Mouse (Mus musculus): ENCODE data around the gene Vasn. TPM values are rescaled to one million over a fixed set of nuclear protein-coding genes. Genes with fewer than 3 reads are reported as not detected.

Vasn gene
- polyA plus RNA-seq, 1 experiment from 2014 or later, result 18.0 TPM

GRCm38 (mm10) chr16:4627105-4627504 lies 12.6 kb upstream of the Vasn start:
- H3K4me3 ChIP-seq (ENCODE audit: low read depth, low read length), result no peak overlapping the region
- no peak overlapping the region for H3K4me2 ChIP-seq (replicated peaks; ENCODE audit: low read depth, low read length)
- H3K4me1 ChIP-seq (ENCODE audit: insufficient read depth, low read depth, low read length), result peaks cover 7% of the 10 kb centered on the region; the same call in 1 of the 2 replicates
- H3K9me3 ChIP-seq (ENCODE audit: low read length), result no peaks in the 10 kb centered on the region
- H3K9ac ChIP-seq (replicated peaks; ENCODE audit: low read depth), result no peak overlapping the region
- no peak overlapping the region for H3K27ac ChIP-seq (ENCODE audit: low read length)
- H3K27me3 ChIP-seq (replicated peaks; ENCODE audit: insufficient read depth, low read length), result no peaks in the 10 kb centered on the region
- WGBS, result 67% methylated on average over 6 of the region's 6 CpGs
- H3K36me3 ChIP-seq (ENCODE audit: insufficient read depth, low read length), result no peaks in the 10 kb centered on the region
- DNase-seq (ENCODE audit: low spot score) (no peak), ATAC-seq (no peak)
- TF ChIP-seq CTCF (IDR thresholded peaks at IDR 0.05) (no peak), EP300 (IDR thresholded peaks at IDR 0.05) (no peak)

GRCm38 (mm10) chr16:4628898-4629419 lies 10.8 kb upstream of the Vasn start:
- Histone ChIP-seq H3K4me3 (ENCODE audit: low read depth, low read length) (no peak overlapping the region), H3K9ac (replicated peaks; ENCODE audit: low read depth) (no peak overlapping the region; the same call in 1 of the 2 replicates), H3K4me1 (ENCODE audit: insufficient read depth, low read depth, low read length) (peaks cover 2% of the 10 kb centered on the region; the same call in 1 of the 2 replicates), H3K9me3 (ENCODE audit: low read length) (no peaks in the 10 kb centered on the region), H3K4me2 (replicated peaks; ENCODE audit: low read depth, low read length) (no peak overlapping the region), H3K36me3 (ENCODE audit: insufficient read depth, low read length) (no peaks in the 10 kb centered on the region), H3K27ac (ENCODE audit: low read length) (no peak overlapping the region), H3K27me3 (replicated peaks; ENCODE audit: insufficient read depth, low read length) (no peaks in the 10 kb centered on the region)
- 82% methylated on average over 9 of the region's 9 CpGs for WGBS
- TF ChIP-seq EP300 (IDR thresholded peaks at IDR 0.05), result no peak
- no peak for TF ChIP-seq CTCF (IDR thresholded peaks at IDR 0.05)
- ATAC-seq (no peak), DNase-seq (ENCODE audit: low spot score) (no peak)

- H3K27me3 ChIP-seq (replicated peaks; ENCODE audit: insufficient read depth, low read length), result no peaks in the 10 kb centered on the region
- TF ChIP-seq CTCF (IDR thresholded peaks at IDR 0.05), result peak; percentile 99
- no peak for TF ChIP-seq EP300 (IDR thresholded peaks at IDR 0.05)
- no peak overlapping the region for H3K9ac ChIP-seq (replicated peaks; ENCODE audit: low read depth)
- H3K4me3 ChIP-seq (ENCODE audit: low read depth, low read length), result no peak overlapping the region
- peak; percentile 66 for DNase-seq (ENCODE audit: low spot score)
- no peak overlapping the region for H3K4me2 ChIP-seq (replicated peaks; ENCODE audit: low read depth, low read length)
- no peaks in the 10 kb centered on the region for H3K36me3 ChIP-seq (ENCODE audit: insufficient read depth, low read length)
- ATAC-seq, result peak; percentile 52
- H3K4me1 ChIP-seq (ENCODE audit: insufficient read depth, low read depth, low read length), result no peaks in the 10 kb centered on the region
- no peak overlapping the region for H3K27ac ChIP-seq (ENCODE audit: low read length)
- WGBS, result 19% methylated on average over 6 of the region's 6 CpGs
- no peaks in the 10 kb centered on the region for H3K9me3 ChIP-seq (ENCODE audit: low read length)
These were observed 9.8 kb upstream of the Vasn start for GRCm38 (mm10) chr16:4629950-4630349.

GRCm38 (mm10) chr16:4632050-4632449 lies 7.7 kb upstream of the Vasn start:
- TF ChIP-seq CTCF (IDR thresholded peaks at IDR 0.05), result peak; percentile 73
- TF ChIP-seq EP300 (IDR thresholded peaks at IDR 0.05), result no peak
- 41% methylated on average over 7 of the region's 7 CpGs for WGBS
- H3K4me1 ChIP-seq (ENCODE audit: insufficient read depth, low read depth, low read length), result no peaks in the 10 kb centered on the region
- no peak overlapping the region for H3K4me2 ChIP-seq (replicated peaks; ENCODE audit: low read depth, low read length)
- H3K27ac ChIP-seq (ENCODE audit: low read length), result no peak overlapping the region
- H3K27me3 ChIP-seq (replicated peaks; ENCODE audit: insufficient read depth, low read length), result no peaks in the 10 kb centered on the region
- ATAC-seq (peak; percentile 43), DNase-seq (ENCODE audit: low spot score) (peak; percentile 60)
- H3K36me3 ChIP-seq (ENCODE audit: insufficient read depth, low read length), result no peaks in the 10 kb centered on the region
- no peaks in the 10 kb centered on the region for H3K9me3 ChIP-seq (ENCODE audit: low read length)
- H3K9ac ChIP-seq (replicated peaks; ENCODE audit: low read depth), result no peak overlapping the region
- no peak overlapping the region for H3K4me3 ChIP-seq (ENCODE audit: low read depth, low read length)

GRCm38 (mm10) chr16:4633661-4634060 lies 6.1 kb upstream of the Vasn start:
- TF ChIP-seq CTCF (IDR thresholded peaks at IDR 0.05), result no peak
- TF ChIP-seq EP300 (IDR thresholded peaks at IDR 0.05), result no peak
- DNase-seq (ENCODE audit: low spot score) (no peak), ATAC-seq (no peak)
- H3K4me2 ChIP-seq (replicated peaks; ENCODE audit: low read depth, low read length), result no peak overlapping the region
- no peak overlapping the region for H3K9ac ChIP-seq (replicated peaks; ENCODE audit: low read depth)
- H3K36me3 ChIP-seq (ENCODE audit: insufficient read depth, low read length), result no peaks in the 10 kb centered on the region
- WGBS, result 94% methylated on average over 3 of the region's 3 CpGs
- no peaks in the 10 kb centered on the region for H3K27me3 ChIP-seq (replicated peaks; ENCODE audit: insufficient read depth, low read length)
- no peak overlapping the region for H3K27ac ChIP-seq (ENCODE audit: low read length)
- H3K4me3 ChIP-seq (ENCODE audit: low read depth, low read length), result no peak overlapping the region
- H3K4me1 ChIP-seq (ENCODE audit: insufficient read depth, low read depth, low read length), result no peaks in the 10 kb centered on the region
- H3K9me3 ChIP-seq (ENCODE audit: low read length), result no peaks in the 10 kb centered on the region

GRCm38 (mm10) chr16:4634681-4635080 lies 5.1 kb upstream of the Vasn start:
- no peaks in the 10 kb centered on the region for H3K4me1 ChIP-seq (ENCODE audit: insufficient read depth, low read depth, low read length)
- ATAC-seq (no peak), DNase-seq (ENCODE audit: low spot score) (no peak)
- H3K9me3 ChIP-seq (ENCODE audit: low read length), result no peaks in the 10 kb centered on the region
- 83% methylated on average over 9 of the region's 9 CpGs for WGBS
- no peak for TF ChIP-seq EP300 (IDR thresholded peaks at IDR 0.05)
- no peak for TF ChIP-seq CTCF (IDR thresholded peaks at IDR 0.05)
- no peak overlapping the region for H3K4me3 ChIP-seq (ENCODE audit: low read depth, low read length)
- H3K9ac ChIP-seq (replicated peaks; ENCODE audit: low read depth), result no peak overlapping the region
- H3K36me3 ChIP-seq (ENCODE audit: insufficient read depth, low read length), result no peaks in the 10 kb centered on the region
- H3K27me3 ChIP-seq (replicated peaks; ENCODE audit: insufficient read depth, low read length), result no peaks in the 10 kb centered on the region
- H3K4me2 ChIP-seq (replicated peaks; ENCODE audit: low read depth, low read length), result no peak overlapping the region
- H3K27ac ChIP-seq (ENCODE audit: low read length), result no peak overlapping the region

- Histone ChIP-seq H3K4me1 (ENCODE audit: insufficient read depth, low read depth, low read length) (peaks cover 2% of the 10 kb centered on the region; the same call in 1 of the 2 replicates), H3K9ac (replicated peaks; ENCODE audit: low read depth) (no peak overlapping the region), H3K4me2 (replicated peaks; ENCODE audit: low read depth, low read length) (no peak overlapping the region), H3K9me3 (ENCODE audit: low read length) (no peaks in the 10 kb centered on the region), H3K27me3 (replicated peaks; ENCODE audit: insufficient read depth, low read length) (no peaks in the 10 kb centered on the region), H3K36me3 (ENCODE audit: insufficient read depth, low read length) (no peaks in the 10 kb centered on the region), H3K4me3 (ENCODE audit: low read depth, low read length) (no peak overlapping the region), H3K27ac (ENCODE audit: low read length) (no peak overlapping the region)
- WGBS, result 40% methylated on average over 4 of the region's 4 CpGs
- ATAC-seq (no peak), DNase-seq (ENCODE audit: low spot score) (no peak)
- no peak for TF ChIP-seq EP300 (IDR thresholded peaks at IDR 0.05)
- TF ChIP-seq CTCF (IDR thresholded peaks at IDR 0.05), result no peak
These were observed 4.0 kb upstream of the Vasn start for GRCm38 (mm10) chr16:4635760-4636159.
